ENCODE assay signal across 20 mouse cellular contexts in genomic region chr1:177179635-177180034, GRCm38 (mm10).
"Had no signal": no experiment of that assay in that cellular context is flagged by ENCODE, and none has a peak within 500 bp of the region (broad histone marks: within the 10 kb centered on the region; RNA-seq: fewer than 3 reads in every experiment).

No protein-coding gene starts in this region.

- H3K9me3 ChIP-seq: limb, embryonic 12.5 days; limb, embryonic 15.5 days; midbrain, embryonic 12.5 days; midbrain, embryonic 15.5 days; neural tube, embryonic 13.5 days; stomach, embryonic 15.5 days had no signal

- H3K4me3 ChIP-seq: limb, embryonic 12.5 days; limb, embryonic 15.5 days; midbrain, embryonic 12.5 days; midbrain, embryonic 15.5 days; neural tube, embryonic 13.5 days; stomach, embryonic 15.5 days had no signal

- H3K36me3 ChIP-seq: limb, embryonic 12.5 days; limb, embryonic 15.5 days; midbrain, embryonic 12.5 days; midbrain, embryonic 15.5 days; neural tube, embryonic 13.5 days; stomach, embryonic 15.5 days had no signal

- H3K27me3 ChIP-seq: limb, embryonic 12.5 days; limb, embryonic 15.5 days; midbrain, embryonic 12.5 days; midbrain, embryonic 15.5 days; neural tube, embryonic 13.5 days; stomach, embryonic 15.5 days had no signal

- H3K4me1 ChIP-seq: limb, embryonic 12.5 days; limb, embryonic 15.5 days; stomach, embryonic 15.5 days had no signal

- H3K9ac ChIP-seq: limb, embryonic 12.5 days; limb, embryonic 15.5 days; liver, embryonic 14.5 days; liver, postnatal 0 days; lung, embryonic 14.5 days; midbrain, embryonic 12.5 days; midbrain, embryonic 15.5 days; neural tube, embryonic 13.5 days; stomach, embryonic 15.5 days had no signal

- DNase-seq: kidney, adult 18-20 months; kidney, adult 9 months; kidney, postnatal 14 days; left cerebral cortex, postnatal 4 days; liver, postnatal 0 days; lung, embryonic 14.5 days; retina, postnatal 1 day; right cerebral cortex, postnatal 25 days; spleen, adult 18-20 months; thymus, adult 18-20 months; thymus, postnatal 14 days; thymus, postnatal 4 days had no signal

- ATAC-seq: liver, postnatal 0 days; lung, postnatal 0 days; midbrain, embryonic 15.5 days had no signal

- H3K27ac ChIP-seq: limb, embryonic 12.5 days; limb, embryonic 15.5 days; liver, embryonic 14.5 days; midbrain, embryonic 12.5 days; midbrain, embryonic 15.5 days; neural tube, embryonic 13.5 days; stomach, embryonic 15.5 days had no signal
